Mouse (Mus musculus): Measurements from ENCODE around the gene Ankrd55. TPM values are rescaled to one million over a fixed set of nuclear protein-coding genes. Genes with fewer than 3 reads are reported as not detected.

The Ankrd55 gene
- polyA plus RNA-seq, 1 experiment: not detected

DNA sequence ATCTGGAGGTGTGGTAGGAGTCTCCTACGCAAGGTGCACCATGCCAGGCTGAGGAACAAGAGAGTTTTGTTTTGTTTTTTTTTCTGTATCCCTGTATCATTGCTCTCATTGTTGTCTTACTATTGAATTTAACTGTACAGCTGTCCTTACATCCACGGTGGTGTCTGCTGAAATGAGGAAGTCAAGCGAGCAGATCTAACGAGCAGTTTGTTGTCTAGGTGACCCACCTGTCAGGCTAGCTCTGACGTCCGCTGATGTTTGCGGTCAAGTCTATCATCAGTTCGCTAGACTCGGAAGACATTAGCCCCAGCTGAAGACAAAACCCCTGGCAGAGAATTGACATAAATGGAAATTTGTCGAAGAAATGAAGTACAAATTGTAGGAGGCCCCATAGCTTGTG lies 66.7 kb downstream of the Ankrd55 start:
- Histone ChIP-seq H3K27ac (ENCODE audit: insufficient read depth, low read length) (no peak overlapping the region), H3K9me3 (replicated peaks; ENCODE audit: control insufficient read depth, insufficient read depth, low read length, poor library complexity, severe bottlenecking) (no peaks in the 10 kb centered on the region; the same call in 1 of the 2 replicates), H3K9ac (ENCODE audit: low read depth, poor library complexity, severe bottlenecking) (no peak overlapping the region)

DNA sequence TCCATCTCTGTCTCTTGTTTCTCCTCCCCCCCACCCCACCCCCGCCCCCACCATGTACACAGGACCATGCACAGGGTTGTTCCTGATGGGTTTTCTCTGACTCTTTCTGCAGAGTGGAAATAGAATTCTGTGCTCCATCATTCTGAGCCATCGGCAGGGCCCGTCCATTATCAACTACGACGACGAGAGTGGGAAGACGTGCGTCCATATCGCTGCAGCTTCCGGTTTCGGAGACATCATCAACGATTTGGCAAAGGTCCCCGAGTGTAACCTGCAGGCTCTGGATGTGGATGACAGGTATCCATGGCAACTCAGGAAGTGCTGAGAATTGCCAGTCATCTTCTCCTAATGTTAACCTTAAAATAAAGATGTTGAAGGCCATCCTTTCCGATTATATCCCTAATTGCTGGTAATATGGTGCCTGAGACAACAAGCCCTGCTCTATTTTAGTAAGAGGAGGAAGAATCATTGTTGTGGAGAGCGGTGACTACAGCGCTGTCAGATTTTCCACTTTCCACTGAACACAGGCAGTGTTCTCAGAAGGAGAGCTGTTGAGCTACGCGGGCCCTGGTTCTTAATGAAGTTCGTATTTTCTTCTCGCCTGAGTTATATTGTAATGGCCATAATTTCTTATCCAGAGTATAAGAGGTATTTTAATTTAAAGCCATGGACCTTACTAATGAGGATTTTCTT lies 67.7 kb downstream of the Ankrd55 start:
- Histone ChIP-seq H3K9me3 (replicated peaks; ENCODE audit: control insufficient read depth, insufficient read depth, low read length, poor library complexity, severe bottlenecking) (no peaks in the 10 kb centered on the region), H3K36me3 (ENCODE audit: control insufficient read depth, insufficient read depth, low read length, poor library complexity, severe bottlenecking) (no peaks in the 10 kb centered on the region), H3K27me3 (ENCODE audit: control insufficient read depth, insufficient read depth, low read length, poor library complexity, severe bottlenecking) (no peaks in the 10 kb centered on the region), H3K4me3 (ENCODE audit: low read depth, low read length) (no peak overlapping the region), H3K4me1 (ENCODE audit: control insufficient read depth, insufficient read depth, low read length) (peaks cover 5% of the 10 kb centered on the region), H3K27ac (ENCODE audit: insufficient read depth, low read length) (no peak overlapping the region), H3K9ac (ENCODE audit: low read depth, poor library complexity, severe bottlenecking) (no peak overlapping the region)
- TF ChIP-seq POLR2A (IDR thresholded peaks at IDR 0.05; ENCODE audit: insufficient read depth, low read length) (no peak), CTCF (IDR thresholded peaks at IDR 0.05; ENCODE audit: low read depth, low read length) (no peak), EP300 (IDR thresholded peaks at IDR 0.05; ENCODE audit: insufficient read depth, low read depth, low read length) (no peak)

More for the DNA sequence above, 66.7 kb downstream of the Ankrd55 start:
- H3K27me3 ChIP-seq (ENCODE audit: control insufficient read depth, insufficient read depth, low read length, poor library complexity, severe bottlenecking): no peaks in the 10 kb centered on the region
- H3K4me1 ChIP-seq (ENCODE audit: control insufficient read depth, insufficient read depth, low read length): peaks cover 5% of the 10 kb centered on the region
- H3K36me3 ChIP-seq (ENCODE audit: control insufficient read depth, insufficient read depth, low read length, poor library complexity, severe bottlenecking): no peaks in the 10 kb centered on the region
- H3K4me3 ChIP-seq (ENCODE audit: low read depth, low read length): no peak overlapping the region
- TF ChIP-seq EP300 (IDR thresholded peaks at IDR 0.05; ENCODE audit: insufficient read depth, low read depth, low read length): no peak
- no peak for TF ChIP-seq CTCF (IDR thresholded peaks at IDR 0.05; ENCODE audit: low read depth, low read length)
- no peak for TF ChIP-seq POLR2A (IDR thresholded peaks at IDR 0.05; ENCODE audit: insufficient read depth, low read length)

DNA sequence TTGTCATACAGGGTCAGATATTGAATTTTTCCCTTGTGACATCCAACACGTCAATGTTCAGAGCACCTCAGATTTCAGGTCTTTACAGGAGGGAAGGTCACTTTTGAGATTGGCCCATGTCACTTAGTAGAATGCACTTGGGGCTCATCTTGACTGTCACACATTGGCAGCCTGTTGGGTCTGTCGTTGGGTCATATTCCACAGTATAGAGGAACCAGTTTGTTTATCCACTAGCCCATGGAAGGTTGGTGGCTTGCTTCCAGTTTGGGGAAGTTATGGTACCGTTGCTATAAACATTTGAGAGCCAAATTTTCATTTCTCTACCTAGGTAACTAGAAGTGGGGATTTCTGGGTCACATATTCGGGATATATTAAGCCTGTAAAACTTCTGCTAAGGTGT lies 73.3 kb downstream of the Ankrd55 start:
- Histone ChIP-seq H3K27me3 (ENCODE audit: control insufficient read depth, insufficient read depth, low read length, poor library complexity, severe bottlenecking) (no peaks in the 10 kb centered on the region), H3K4me1 (ENCODE audit: control insufficient read depth, insufficient read depth, low read length) (peaks cover 7% of the 10 kb centered on the region), H3K9ac (ENCODE audit: low read depth, poor library complexity, severe bottlenecking) (no peak overlapping the region), H3K27ac (ENCODE audit: insufficient read depth, low read length) (no peak overlapping the region), H3K4me3 (ENCODE audit: low read depth, low read length) (no peak overlapping the region), H3K36me3 (ENCODE audit: control insufficient read depth, insufficient read depth, low read length, poor library complexity, severe bottlenecking) (no peaks in the 10 kb centered on the region), H3K9me3 (replicated peaks; ENCODE audit: control insufficient read depth, insufficient read depth, low read length, poor library complexity, severe bottlenecking) (no peaks in the 10 kb centered on the region)
- TF ChIP-seq CTCF (IDR thresholded peaks at IDR 0.05; ENCODE audit: low read depth, low read length) (no peak), POLR2A (IDR thresholded peaks at IDR 0.05; ENCODE audit: insufficient read depth, low read length) (no peak), EP300 (IDR thresholded peaks at IDR 0.05; ENCODE audit: insufficient read depth, low read depth, low read length) (no peak)

DNA sequence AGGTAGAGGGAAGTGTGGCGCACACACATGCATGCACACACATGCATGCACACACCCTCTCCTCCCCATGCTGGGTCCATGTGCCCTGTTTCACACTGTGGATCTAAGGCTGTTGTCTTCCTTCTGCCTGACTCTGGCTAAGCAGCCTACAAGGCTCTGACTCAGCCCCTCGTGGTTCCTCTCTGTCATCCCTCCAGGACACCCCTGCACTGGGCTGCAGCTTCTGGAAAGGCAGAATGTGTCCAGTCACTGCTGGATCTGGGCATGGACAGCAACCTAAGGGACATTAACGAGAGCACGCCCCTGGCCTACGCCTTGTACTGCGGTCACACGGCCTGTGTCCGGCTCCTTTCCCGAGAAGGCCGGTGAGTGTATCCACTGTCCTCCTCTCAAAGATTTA lies 75.0 kb downstream of the Ankrd55 start:
- H3K27me3 ChIP-seq (ENCODE audit: control insufficient read depth, insufficient read depth, low read length, poor library complexity, severe bottlenecking): no peaks in the 10 kb centered on the region
- H3K27ac ChIP-seq (ENCODE audit: insufficient read depth, low read length): no peak overlapping the region
- no peaks in the 10 kb centered on the region for H3K9me3 ChIP-seq (replicated peaks; ENCODE audit: control insufficient read depth, insufficient read depth, low read length, poor library complexity, severe bottlenecking)
- no peak overlapping the region for H3K9ac ChIP-seq (ENCODE audit: low read depth, poor library complexity, severe bottlenecking)
- TF ChIP-seq POLR2A (IDR thresholded peaks at IDR 0.05; ENCODE audit: insufficient read depth, low read length) (no peak), CTCF (IDR thresholded peaks at IDR 0.05; ENCODE audit: low read depth, low read length) (no peak), EP300 (IDR thresholded peaks at IDR 0.05; ENCODE audit: insufficient read depth, low read depth, low read length) (no peak)
- H3K4me1 ChIP-seq (ENCODE audit: control insufficient read depth, insufficient read depth, low read length): peaks cover 7% of the 10 kb centered on the region
- H3K4me3 ChIP-seq (ENCODE audit: low read depth, low read length): no peak overlapping the region
- H3K36me3 ChIP-seq (ENCODE audit: control insufficient read depth, insufficient read depth, low read length, poor library complexity, severe bottlenecking): no peaks in the 10 kb centered on the region

DNA sequence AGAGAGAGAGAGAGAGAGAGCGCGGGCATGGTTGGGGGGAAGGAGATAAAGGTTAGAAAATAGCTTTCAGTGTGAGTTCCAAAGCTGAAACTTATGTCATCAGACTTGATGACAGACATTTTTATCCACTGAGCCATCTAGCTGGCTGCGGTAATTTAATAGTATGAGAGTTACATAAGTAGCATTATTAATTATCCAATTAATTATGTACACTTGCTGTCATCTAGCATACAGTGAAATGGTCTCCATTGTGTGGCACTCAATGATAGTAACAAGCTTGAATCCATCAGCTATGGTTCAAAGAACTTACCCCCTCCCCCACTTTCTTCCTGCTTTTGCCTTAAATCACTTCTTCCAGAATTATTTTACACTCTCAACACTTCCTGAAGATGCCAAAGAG lies 75.5 kb downstream of the Ankrd55 start:
- no peak for TF ChIP-seq POLR2A (IDR thresholded peaks at IDR 0.05; ENCODE audit: insufficient read depth, low read length)
- no peak overlapping the region for H3K4me3 ChIP-seq (ENCODE audit: low read depth, low read length)

DNA sequence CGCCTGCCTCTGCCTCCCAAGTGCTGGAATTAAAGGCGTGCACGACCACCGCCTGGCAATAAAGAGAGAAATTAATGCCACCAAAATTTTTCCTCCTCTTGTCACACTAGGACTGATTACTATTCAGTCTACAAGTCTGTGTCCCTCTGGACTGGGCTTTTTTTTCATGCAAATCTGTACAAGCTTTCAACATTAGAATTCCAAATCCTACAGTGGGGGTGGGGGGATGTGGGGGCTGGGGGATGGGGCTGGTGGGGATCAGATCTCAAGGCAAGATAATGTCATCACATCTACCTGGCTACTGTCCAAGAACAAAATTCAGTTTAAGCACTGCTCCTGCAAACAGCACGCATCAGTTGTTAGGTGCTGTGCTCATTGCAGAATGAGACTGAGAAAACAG lies 76.4 kb downstream of the Ankrd55 start:
- Histone ChIP-seq H3K9ac (ENCODE audit: low read depth, poor library complexity, severe bottlenecking) (no peak overlapping the region), H3K27me3 (ENCODE audit: control insufficient read depth, insufficient read depth, low read length, poor library complexity, severe bottlenecking) (no peaks in the 10 kb centered on the region), H3K27ac (ENCODE audit: insufficient read depth, low read length) (no peak overlapping the region), H3K4me1 (ENCODE audit: control insufficient read depth, insufficient read depth, low read length) (peaks cover 7% of the 10 kb centered on the region), H3K4me3 (ENCODE audit: low read depth, low read length) (no peak overlapping the region), H3K36me3 (ENCODE audit: control insufficient read depth, insufficient read depth, low read length, poor library complexity, severe bottlenecking) (no peaks in the 10 kb centered on the region), H3K9me3 (replicated peaks; ENCODE audit: control insufficient read depth, insufficient read depth, low read length, poor library complexity, severe bottlenecking) (no peaks in the 10 kb centered on the region)
- TF ChIP-seq CTCF (IDR thresholded peaks at IDR 0.05; ENCODE audit: low read depth, low read length) (no peak), POLR2A (IDR thresholded peaks at IDR 0.05; ENCODE audit: insufficient read depth, low read length) (no peak), EP300 (IDR thresholded peaks at IDR 0.05; ENCODE audit: insufficient read depth, low read depth, low read length) (no peak)

More for the DNA sequence above, 75.5 kb downstream of the Ankrd55 start:
- H3K9ac ChIP-seq (ENCODE audit: low read depth, poor library complexity, severe bottlenecking): no peak overlapping the region
- no peaks in the 10 kb centered on the region for H3K27me3 ChIP-seq (ENCODE audit: control insufficient read depth, insufficient read depth, low read length, poor library complexity, severe bottlenecking)
- peaks cover 7% of the 10 kb centered on the region for H3K4me1 ChIP-seq (ENCODE audit: control insufficient read depth, insufficient read depth, low read length)
- no peaks in the 10 kb centered on the region for H3K36me3 ChIP-seq (ENCODE audit: control insufficient read depth, insufficient read depth, low read length, poor library complexity, severe bottlenecking)
- no peak overlapping the region for H3K27ac ChIP-seq (ENCODE audit: insufficient read depth, low read length)
- H3K9me3 ChIP-seq (replicated peaks; ENCODE audit: control insufficient read depth, insufficient read depth, low read length, poor library complexity, severe bottlenecking): no peaks in the 10 kb centered on the region
